Mouse (Mus musculus) adrenal gland, postnatal 10 days (tissue): ENCODE data around the gene Gm17660. TPM values are rescaled to one million over a fixed set of nuclear protein-coding genes. Genes with fewer than 3 reads are reported as not detected.

Experiments used
- DNase-seq: peaks from one replicate; pipeline ENCODE4 v3.0.0; 2021; ENCODE audit warnings: mixed read lengths
- long read RNA-seq, 2 experiments: library from polyadenylated mRNA; stranded (forward); transcript quantifications; one replicate each; pipeline ENCODE4 v2.0.0; 2021
- total RNA-seq, 2 experiments: library from RNA; stranded (reverse); gene quantifications; 2 replicates each; pipeline ENCODE4 v1.2.3; 2021

The Gm17660 gene
- total RNA-seq: not detected
- long read RNA-seq, experiment 1: 0 reads
- long read RNA-seq, experiment 2: 0 reads

- no peak for DNase-seq
Measured at GRCm38 (mm10) chr5:104077508-104077907, at the start of gene Gm17660. Gm17660 (minus strand) TSS chr5:104077608.

GRCm38 (mm10) chr5:104126561-104127320 lies 49.3 kb upstream of the Gm17660 start:
- no peak for DNase-seq

GRCm38 (mm10) chr5:104124016-104124658 lies 46.7 kb upstream of the Gm17660 start:
- no peak for DNase-seq

GRCm38 (mm10) chr5:104115890-104116289 lies 38.5 kb upstream of the Gm17660 start:
- no peak for DNase-seq

GRCm38 (mm10) chr5:104115118-104115517 lies 37.7 kb upstream of the Gm17660 start:
- peak; percentile 69 for DNase-seq

GRCm38 (mm10) chr5:104113491-104114172 lies 36.2 kb upstream of the Gm17660 start, which contains the start of gene Sparcl1:
Sparcl1 (minus strand) TSS chr5:104113733.
- peak; percentile 42 for DNase-seq

- no peak for DNase-seq
Measured at GRCm38 (mm10) chr5:104112511-104112910, 35.1 kb upstream of the Gm17660 start.

GRCm38 (mm10) chr5:104112016-104112415 lies 34.6 kb upstream of the Gm17660 start:
- DNase-seq: no peak

GRCm38 (mm10) chr5:104110171-104110920 lies 32.9 kb upstream of the Gm17660 start:
- no peak for DNase-seq

GRCm38 (mm10) chr5:104109516-104109915 lies 32.1 kb upstream of the Gm17660 start:
- DNase-seq: peak; percentile 44

GRCm38 (mm10) chr5:104108879-104109369 lies 31.5 kb upstream of the Gm17660 start:
- no peak for DNase-seq

- DNase-seq: no peak
Measured at GRCm38 (mm10) chr5:104108127-104108875, 30.9 kb upstream of the Gm17660 start.

- DNase-seq: no peak
Measured at GRCm38 (mm10) chr5:104104111-104104510, 26.7 kb upstream of the Gm17660 start.

- no peak for DNase-seq
Measured at GRCm38 (mm10) chr5:104103171-104103570, 25.8 kb upstream of the Gm17660 start.

GRCm38 (mm10) chr5:104101678-104102531 lies 24.5 kb upstream of the Gm17660 start:
- no peak for DNase-seq

- DNase-seq: no peak
Measured at GRCm38 (mm10) chr5:104096078-104096938, 18.9 kb upstream of the Gm17660 start.

GRCm38 (mm10) chr5:104095416-104096077 lies 18.1 kb upstream of the Gm17660 start:
- no peak for DNase-seq

- no peak for DNase-seq
Measured at GRCm38 (mm10) chr5:104089751-104090150, 12.3 kb upstream of the Gm17660 start.

- no peak for DNase-seq
Measured at GRCm38 (mm10) chr5:104085366-104085765, 8.0 kb upstream of the Gm17660 start.
